Mouse (Mus musculus): ENCODE data around the gene Ntrk3.
A peak's percentile ranks its signal among the peaks of the same experiment; 100 is the strongest.

The Ntrk3 gene

DNA sequence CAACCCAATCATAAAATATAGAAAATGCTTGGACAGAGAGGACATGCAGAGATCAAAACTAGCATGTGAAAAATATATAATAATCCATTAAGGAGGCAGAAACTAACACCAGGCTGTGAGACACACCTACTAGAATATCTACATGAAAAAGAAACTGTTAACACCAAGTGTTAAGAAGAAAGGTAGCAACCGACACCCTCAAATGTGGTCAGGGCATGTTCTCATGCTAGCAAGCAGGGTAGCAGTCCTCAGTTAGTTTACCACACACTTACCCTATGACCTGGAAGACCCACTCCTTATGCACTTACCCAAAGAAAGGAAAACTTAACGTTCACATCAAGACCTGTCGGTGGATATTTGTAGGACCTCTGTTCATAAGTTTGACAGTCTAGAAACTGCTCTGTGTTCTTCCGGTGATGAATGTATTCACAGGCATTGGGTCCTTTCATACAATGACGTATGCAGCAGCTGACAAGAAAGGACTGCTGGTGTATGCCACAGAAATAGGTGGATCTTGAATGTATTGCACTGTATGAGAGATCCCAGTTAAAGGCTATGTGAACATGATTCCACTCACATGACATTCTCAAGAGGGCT lies at the start of gene Ntrk3:
Ntrk3 (minus strand) TSS at position 399 of the 597 bp plus-strand sequence.
- DNase-seq (ENCODE audit: low spot score in 2 of 2) = no peak

DNA sequence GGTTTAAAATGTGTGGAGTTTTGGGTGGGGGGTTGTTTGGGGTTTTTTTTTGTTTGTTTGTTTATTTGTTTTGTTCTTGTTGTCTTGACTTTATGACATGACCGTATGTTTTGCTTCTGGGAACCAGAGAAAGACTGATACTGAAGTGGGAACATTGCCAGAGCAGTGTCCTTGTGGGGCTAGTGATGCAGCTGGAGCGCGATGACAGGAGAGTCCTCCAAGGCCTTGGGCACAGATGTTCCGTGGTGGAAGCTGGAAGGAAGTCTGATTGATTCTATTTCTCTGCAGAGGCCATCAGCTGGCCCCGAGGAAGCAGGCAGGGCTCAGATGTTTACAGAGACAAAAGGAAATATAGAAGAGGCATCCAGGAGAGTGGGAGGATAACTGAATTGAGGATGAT lies 48.1 kb upstream of the Ntrk3 start:
- no peak for DNase-seq (ENCODE audit: low spot score in 2 of 2)

DNA sequence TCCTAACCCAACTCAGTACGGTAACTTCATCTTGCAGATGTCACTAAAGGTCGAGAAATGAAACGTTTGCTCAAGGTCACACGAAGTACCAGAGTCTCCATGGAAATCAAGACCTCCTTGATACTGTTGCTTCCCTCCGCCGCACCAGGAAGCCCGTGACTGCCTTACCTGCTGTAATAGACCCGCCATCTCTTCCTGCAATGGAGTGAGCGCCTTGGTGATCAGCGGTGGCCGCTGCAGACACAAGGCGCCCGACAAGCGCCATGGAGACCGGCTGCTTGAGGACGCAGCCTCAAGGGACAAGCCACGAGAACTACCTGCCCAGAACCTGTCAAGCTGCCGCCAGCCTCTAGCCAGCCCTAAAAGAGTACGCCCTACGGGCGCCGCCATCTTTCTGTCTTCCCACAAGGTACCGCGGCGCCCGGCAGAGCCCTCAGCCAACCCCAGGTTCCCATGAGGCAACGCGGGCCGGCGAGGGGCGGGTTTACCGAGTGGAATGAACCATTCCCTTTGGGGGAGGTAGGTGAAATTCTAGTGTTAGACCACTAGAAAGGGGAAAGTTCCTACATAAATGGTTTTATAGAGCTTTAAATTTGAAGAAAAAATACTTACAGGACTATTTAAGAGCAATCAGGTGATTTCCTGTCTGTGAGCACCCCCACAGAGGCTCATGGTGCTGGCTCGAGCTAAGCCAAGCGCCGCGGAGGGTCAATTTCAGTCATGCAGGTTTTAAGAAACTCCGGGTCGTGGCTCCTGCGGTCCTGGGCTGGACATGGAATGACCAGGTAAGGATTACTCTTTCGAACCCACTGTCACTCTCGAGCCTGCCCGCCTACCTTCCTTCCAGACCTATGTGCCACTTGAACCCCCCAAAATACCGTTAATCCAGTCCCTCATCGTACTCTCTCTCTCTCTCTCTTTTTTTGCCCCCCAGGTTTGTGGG lies 45.1 kb upstream of the Ntrk3 start, which contains the start of the genes Mrps11 and Mrpl46:
Mrps11 (plus strand) TSS at position 481 of the 943 bp plus-strand sequence.
Mrpl46 (minus strand) TSS at position 893 of the 943 bp plus-strand sequence.
- peak; percentile 88 to 94 for DNase-seq (ENCODE audit: low spot score in 2 of 2)

DNA sequence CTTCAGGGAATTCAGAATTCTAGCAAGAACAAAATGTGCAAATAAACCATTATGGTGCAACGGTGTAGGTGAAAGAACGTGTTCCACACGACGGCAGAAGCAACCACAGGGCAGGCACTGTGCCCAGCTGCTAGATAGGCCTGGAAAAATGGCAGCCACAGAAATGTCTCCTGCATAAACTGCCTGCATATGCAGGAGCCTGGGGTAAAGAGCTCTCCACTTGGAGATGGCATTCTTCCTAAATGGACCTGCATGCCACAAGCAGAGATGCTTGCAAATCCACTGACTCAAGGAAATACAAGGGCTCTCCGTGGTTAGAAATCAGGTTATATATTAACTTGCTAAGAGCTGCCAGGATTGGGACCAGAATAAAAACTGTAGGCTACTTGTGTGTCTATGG lies 40.9 kb upstream of the Ntrk3 start:
- no peak for DNase-seq (ENCODE audit: low spot score in 2 of 2)

DNA sequence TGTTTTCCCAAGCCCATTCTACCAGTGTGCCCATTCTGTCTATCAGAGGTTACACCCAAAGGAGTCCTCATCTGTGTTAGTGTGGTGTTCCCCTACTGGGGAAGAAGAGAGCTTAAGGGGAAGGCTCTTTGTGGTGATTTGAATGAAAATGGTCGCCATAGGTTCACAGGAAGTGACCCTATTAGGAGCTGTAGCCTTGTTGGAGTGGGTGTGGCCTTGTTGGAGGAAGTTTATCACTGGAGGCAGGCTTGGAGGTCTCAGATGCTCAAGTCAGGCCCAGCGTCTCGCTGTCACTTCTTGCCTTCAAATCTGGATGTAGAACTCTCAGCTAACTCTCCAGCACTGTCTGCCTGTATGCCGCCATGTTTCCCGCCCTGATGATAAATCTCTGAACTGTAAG lies 33.1 kb upstream of the Ntrk3 start:
- no peak for DNase-seq (ENCODE audit: low spot score in 2 of 2)

DNA sequence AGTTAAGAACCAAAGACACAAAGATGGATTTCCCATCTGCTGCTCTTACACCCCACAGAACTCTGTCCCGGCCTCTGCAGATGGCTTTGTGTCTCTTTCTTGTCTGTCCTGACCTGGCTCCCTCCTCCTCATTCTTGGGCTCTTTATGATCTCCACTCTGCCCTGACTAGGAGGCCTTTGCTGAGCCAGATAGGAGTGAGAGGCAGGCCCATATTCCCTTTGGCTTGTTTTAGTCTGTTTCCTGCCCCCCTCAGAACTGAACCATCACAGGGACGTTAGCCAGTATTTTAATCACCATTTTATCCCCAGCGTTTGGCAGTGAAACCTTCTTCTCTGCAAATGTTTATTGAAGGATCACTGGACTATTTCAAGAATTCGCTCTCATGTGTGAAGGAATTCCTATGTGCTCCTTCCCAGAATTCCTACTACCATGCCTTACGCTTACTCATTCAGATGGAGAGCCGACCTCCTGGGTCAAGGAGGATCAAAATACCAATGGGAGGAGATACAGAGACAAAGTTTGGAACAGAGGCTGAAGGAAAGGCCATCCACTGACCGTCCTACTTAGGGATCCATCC lies 31.4 kb upstream of the Ntrk3 start:
- DNase-seq (ENCODE audit: low spot score in 2 of 2) = no peak

DNA sequence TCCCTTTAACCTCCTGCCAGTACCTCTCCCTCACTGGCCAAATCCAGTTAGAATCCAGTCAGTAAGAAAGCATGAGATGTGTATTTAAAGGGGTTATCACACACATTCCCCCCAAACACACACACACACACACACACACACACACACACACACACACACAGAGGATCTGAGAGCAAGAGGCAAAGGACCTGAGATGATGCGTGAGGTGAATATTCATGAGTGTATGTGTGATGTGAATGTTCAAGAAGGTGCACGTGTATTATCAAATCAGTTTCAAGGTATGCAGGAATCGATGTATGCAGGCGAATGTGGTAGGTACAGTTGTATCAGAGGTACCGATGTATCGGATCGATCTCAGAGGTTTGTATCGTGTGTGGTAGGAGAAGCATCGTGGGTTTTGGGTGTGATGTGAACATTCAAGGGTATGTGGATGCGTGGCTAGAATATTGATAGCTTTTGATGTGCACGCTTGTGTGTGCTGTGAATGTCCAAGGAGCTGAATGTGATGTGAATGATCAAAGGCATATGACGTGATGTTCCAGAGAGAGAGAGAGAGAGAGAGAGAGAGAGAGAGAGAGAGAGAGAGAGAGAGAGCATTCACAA lies 30.2 kb upstream of the Ntrk3 start:
- DNase-seq (ENCODE audit: low spot score in 2 of 2) = no peak

DNA sequence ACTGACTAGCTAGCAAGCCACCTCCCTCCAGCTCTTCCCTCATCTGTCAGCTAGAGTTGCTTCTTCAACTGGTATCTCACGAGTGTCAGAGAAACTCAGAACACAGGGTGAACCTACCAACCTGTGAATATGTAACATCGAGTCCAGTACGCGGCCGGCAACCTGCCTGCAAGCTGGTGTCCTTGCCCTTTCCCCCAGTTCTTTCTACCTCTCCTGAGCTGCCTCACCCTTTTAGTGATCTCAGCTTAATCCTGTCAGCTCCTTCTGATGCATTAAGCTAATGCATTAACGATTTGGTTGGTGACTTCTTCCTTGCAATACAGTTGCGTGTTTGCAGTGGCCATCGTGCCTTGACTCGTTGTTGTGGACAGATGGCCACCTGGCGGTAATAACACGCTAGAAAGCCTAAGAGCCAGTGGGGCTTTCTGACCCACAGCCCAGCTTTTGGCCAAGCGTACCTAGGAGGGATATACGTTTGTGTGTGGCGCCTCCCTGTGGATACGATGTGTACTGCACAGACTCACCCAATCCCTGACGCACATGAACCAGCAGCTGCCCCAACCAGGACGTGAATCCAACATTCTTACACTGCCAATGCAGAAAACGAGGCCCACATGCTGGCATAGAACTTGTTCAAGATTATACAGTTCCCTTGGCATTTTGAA lies 28.3 kb upstream of the Ntrk3 start:
- DNase-seq (ENCODE audit: low spot score in 2 of 2) = peak; percentile 67 to 84

DNA sequence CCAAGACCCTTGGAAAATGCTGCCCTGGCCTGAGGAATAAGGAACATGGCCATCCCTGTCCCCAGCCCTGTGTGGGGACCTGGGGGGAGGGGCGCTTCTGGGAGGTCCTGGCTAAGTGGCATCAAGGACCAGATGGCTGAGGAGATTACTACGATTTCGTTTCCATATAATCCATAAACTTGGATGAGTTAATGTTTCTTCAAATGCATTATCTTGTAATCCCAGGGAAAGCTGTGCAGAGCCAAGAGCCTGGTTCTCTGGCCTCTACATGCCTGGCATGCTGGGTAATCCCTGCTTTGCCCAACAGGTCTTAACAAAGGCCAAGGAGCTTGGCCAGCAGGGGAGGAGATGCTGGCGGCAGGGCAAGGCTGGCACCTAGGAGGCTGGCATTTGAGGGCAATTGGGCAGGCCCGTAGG lies 27.4 kb upstream of the Ntrk3 start:
- DNase-seq (ENCODE audit: low spot score in 2 of 2) = no peak

DNA sequence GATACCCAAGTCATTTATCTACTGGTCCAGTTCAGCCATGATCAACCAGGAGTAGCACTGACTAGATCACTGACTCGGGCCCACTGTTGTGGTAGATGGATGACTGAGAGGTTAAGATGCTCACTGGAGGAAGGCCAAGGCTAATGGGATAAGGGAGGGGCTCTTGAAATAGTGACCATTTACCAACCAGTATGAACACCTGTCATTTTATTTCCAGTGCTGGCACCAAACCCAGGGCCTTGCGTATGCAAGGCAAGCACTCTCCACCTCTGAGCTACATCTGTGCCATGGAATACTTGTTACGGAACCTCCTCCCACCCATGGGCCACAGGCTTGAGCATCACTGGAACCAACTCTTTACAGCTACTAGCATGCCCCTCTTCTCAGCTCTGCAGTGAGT lies 26.0 kb upstream of the Ntrk3 start:
- no peak for DNase-seq (ENCODE audit: low spot score in 2 of 2)

DNA sequence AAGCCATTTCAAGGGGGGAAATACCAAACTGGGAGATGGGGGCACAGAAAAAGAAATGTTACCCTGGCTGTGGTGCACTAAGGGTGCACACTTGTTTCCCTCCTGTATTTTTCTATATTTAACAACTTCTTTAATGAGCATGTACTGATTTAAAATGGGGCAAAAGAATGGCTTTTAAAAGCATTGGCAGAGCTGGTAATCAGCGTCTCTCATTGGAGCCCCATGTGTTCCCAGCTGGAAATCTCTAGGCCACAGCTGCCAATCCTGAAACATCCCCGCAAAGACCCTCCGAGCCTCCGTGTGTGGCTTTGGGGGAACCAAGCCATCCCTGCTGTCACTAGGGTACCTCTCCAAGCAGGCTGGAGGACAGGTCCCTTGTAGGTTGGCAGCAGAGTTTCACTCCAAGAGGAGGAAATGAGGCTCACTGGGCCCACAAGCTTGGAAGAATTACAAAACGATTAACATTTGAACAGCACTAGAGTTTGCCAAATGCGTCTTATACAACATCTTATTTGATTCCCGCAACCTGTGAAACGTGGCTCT lies 16.7 kb upstream of the Ntrk3 start:
- DNase-seq (ENCODE audit: low spot score in 2 of 2) = no peak

DNA sequence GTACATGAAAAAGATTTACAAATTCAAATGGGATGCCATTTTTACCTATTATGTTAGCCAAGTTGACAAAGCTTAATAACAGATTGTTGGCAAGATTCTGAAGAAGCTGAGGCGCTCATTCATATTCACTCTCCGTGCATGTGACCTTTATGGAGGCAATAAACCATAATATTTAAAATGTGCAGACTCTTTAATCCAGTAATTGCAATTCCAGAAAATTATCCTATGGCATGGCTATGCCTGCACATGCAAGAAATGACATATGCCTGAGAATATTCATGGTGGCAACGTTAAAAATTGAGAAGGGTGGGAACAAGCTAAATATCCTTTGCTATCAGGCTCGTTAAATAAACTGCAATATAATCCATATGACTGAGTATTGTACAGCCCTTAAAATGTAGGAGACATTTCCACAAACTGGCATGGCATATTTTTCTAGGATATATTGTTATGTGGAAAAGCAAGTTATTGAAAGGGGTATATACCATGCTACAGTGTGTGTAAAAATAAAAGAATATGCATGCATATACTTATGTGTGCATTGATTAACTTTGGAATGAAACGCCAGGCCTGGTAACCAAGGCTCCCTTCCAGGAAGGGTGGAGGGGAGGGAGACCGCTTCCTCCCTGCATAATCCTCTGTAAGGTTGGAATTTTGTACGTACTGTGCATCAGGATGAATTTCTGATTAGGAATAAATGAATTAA lies 16.1 kb upstream of the Ntrk3 start:
- no peak for DNase-seq (ENCODE audit: low spot score in 2 of 2)

DNA sequence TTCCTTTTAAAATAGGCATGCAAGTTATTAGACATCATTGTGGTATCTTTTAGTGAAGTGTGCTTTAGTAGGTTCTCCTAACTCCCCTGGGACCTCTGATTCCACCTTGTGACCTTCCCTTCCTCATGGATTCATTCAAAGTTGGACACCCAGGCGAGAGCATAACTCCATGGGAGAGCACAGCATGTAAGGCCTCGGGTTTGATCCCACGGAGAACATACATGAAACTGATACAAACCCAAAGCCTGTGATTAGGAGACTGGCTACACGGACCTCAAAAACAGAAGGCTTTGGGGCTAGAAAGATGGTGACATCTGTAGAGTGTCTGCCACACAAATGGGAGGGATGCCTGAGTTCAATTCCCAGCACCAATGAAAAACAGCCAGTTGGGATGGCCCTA lies 15.1 kb upstream of the Ntrk3 start:
- peak in 1 of 2 experiments; percentile 1 for DNase-seq (ENCODE audit: low spot score in 2 of 2)

DNA sequence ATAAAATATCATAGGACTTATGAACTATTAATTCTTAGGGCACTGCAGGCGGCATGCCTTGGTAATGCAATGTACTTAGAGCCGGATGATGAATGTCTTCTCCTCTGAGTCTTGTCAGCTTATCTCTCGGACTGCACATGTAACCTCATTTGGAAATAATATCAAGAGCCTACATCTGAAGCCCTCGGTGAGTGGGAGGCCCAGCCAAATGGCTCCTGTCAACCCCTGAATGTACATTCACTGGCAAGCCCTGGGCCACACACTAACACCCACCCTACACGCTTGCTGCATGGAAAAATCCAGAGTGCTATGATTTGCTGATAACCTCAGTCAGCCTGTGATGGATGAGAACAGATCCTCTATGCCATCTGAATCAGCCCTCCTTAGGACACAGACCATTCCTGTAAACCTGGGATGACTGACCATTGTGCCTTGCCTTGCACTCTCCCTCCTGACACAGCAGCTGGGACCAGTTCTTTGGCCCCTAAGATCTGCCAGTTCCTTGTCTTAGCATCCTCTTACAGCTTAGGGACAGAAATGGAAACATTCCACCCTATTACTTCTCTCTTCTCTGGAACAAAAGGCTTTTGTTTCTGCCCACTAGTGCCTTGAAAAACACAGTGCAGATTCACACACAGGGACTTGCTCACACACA lies 6.0 kb upstream of the Ntrk3 start:
- DNase-seq (ENCODE audit: low spot score in 2 of 2) = no peak

DNA sequence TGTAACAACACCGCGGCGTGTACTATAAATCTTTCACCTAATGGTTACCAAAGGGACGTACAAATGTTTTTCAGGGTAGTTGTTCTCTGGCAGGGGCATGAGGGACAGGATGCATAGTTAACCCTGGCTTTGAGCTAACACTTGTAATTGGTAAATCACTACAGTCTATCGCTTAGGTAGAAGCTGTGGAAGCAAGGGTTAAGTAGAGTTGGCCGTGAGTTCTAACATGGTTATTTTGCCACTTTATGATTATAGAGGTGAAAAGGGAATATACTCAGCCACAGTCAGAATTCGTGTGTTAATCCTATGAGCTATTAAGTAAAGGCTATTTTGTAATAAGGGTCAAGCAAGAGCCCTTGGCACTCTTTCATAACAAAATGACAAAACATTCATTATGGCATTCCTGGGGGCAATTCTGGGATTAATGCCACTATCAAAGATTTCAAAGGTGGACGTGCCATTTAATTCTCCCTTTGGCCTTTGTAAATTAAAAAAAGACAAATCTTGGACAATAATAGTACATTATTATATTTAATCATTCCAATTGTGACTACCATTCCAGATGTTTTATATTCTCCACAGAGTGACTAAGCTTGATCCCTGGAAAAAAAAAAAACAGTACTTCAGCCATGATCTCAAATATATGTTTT lies 1.7 kb upstream of the Ntrk3 start:
- DNase-seq (ENCODE audit: low spot score in 2 of 2) = no peak

DNA sequence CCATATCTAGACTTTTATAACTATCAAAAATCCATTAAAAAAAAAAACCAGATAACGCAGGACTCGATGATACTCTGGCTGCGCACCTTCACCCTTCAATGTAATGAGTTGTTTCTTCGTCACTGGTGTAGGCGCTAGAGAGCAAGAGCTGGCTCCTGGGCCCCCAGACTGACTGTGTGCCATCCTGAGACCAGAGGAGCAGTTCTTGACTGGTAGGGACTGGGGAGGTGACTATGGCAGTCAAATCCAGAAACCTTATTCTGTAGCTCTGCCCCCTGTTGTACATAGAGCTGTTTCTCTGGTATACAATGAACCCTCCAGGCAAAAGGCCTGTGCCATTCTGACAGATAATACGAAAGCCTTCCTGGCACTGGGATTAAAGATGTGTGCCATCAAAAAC lies 616 bp downstream of the Ntrk3 start:
- no peak for DNase-seq (ENCODE audit: low spot score in 2 of 2)

DNA sequence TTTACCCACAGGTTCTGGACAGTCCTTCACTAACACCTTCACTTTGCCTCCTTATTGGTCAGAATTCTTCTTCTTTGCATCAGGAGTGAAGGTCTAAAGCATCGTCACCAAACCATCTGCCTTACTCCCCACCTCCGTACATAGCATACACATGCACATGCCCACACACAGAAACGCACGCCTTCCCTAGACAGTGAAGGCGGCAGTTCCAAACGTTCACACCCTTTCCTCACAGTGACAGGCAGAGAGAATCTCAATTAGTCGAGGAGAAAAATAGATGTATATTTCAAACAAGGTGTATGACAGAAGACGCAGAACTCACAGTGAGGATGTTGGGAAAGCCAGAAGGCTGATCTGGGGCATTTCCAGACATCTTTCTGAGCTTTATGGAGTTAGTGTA lies 6.4 kb downstream of the Ntrk3 start:
- DNase-seq (ENCODE audit: low spot score in 2 of 2) = no peak

DNA sequence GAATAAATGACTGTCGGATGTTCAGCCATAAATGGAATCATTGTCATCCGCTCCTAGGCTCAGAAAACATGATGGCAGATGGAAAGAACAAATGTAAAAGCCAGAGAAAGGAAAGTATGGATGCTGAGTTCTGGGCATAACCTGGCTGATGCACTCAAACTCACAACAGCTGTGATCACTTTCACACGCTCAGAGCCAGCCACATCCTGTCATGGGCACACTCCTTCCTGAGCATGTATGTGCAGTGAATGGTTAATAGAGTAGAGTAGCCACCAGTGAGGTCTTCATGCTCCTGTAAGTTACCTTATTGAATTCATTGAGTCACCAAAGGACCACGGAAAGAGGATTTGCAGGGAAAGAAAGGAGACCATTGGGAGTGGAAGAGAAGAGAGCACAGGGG lies 13.2 kb downstream of the Ntrk3 start:
- no peak for DNase-seq (ENCODE audit: low spot score in 2 of 2)

DNA sequence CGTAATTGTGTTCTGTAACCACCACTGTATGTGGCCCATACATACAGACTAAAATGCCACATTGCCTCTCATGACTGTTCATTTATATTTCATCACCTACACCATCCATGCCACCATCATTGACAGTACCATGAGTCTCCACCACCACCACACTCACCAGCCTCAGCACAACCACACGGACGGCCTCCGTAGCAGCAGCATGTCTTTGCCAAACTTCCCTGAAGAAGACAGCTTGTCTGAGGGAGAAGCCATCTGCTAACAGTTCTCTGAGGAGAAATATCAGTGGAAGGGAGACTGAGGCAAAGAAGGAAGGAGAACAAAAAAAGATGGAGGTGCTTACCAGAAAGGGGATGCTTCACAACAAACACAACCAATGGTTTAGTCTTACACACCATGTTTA lies 15.8 kb downstream of the Ntrk3 start:
- DNase-seq (ENCODE audit: low spot score in 2 of 2) = no peak
